Mouse (Mus musculus): ENCODE data around the gene Med6.
A peak's percentile ranks its signal among the peaks of the same experiment; 100 is the strongest.

Gene Med6

GRCm38 (mm10) chr12:81604995-81605784 is 10.4 kb upstream of the Med6 start:
- Histone ChIP-seq H3K4me3 (replicated peaks; ENCODE audit: low read length) (no peak overlapping the region), H3K36me3 (ENCODE audit: insufficient read depth, low read length) (no peaks in the 10 kb centered on the region), H3K27me3 (ENCODE audit: insufficient read depth, low read length) (no peaks in the 10 kb centered on the region; the same call in 1 of the 2 replicates), H3K9me3 (ENCODE audit: low read length) (peaks cover 10% of the 10 kb centered on the region), H3K4me1 (replicated peaks; ENCODE audit: low read depth, low read length) (no peaks in the 10 kb centered on the region)
- no peak for TF ChIP-seq POU5F1 (IDR thresholded peaks at IDR 0.05; ENCODE audit: borderline replicate concordance, low read length)
- no peak for TF ChIP-seq CTCF (conservative IDR thresholded peaks at IDR 0.05; ENCODE audit: low read length)
- TF ChIP-seq NANOG (IDR thresholded peaks at IDR 0.05; ENCODE audit: borderline replicate concordance, low read length): no peak

- H3K9me3 ChIP-seq (ENCODE audit: low read length): 0 out of 2 replicates have a peak, but pooled peaks cover 3% of the 10 kb centered on the region
- no peaks in the 10 kb centered on the region for H3K36me3 ChIP-seq (ENCODE audit: insufficient read depth, low read length)
- peaks cover 11% of the 10 kb centered on the region for H3K4me1 ChIP-seq (replicated peaks; ENCODE audit: low read depth, low read length)
- TF ChIP-seq POU5F1 (IDR thresholded peaks at IDR 0.05; ENCODE audit: borderline replicate concordance, low read length): no peak
- TF ChIP-seq NANOG (IDR thresholded peaks at IDR 0.05; ENCODE audit: borderline replicate concordance, low read length): no peak
- no peak for TF ChIP-seq CTCF (conservative IDR thresholded peaks at IDR 0.05; ENCODE audit: low read length)
- no peak overlapping the region for H3K4me3 ChIP-seq (replicated peaks; ENCODE audit: low read length)
- H3K27me3 ChIP-seq (ENCODE audit: insufficient read depth, low read length): no peaks in the 10 kb centered on the region; the same call in 1 of the 2 replicates
Observed at GRCm38 (mm10) chr12:81596547-81597262, 1.9 kb upstream of the Med6 start.

DNA sequence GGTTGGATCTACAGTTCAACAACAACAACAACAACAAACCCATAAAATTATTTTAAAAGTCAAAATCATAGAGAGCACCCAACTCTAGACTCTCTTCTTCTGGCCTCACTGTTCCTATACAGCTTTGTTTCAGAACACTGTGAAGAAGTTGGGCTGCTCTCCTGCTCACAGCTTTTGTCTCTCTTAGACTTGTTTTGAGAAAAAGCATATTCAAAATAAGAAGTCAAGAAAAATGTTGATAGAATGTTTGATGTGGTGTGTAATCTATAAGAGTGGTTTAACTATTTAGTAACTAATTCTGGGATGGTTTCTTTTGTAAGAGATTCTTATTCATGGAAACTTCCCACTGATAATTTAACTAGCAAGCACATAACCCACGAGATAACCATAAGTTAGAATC is 26.4 kb downstream of the Med6 start, which contains the start of gene Adam21:
Gene Adam21, minus strand, starts transcription at position 101 of the 400 bp plus-strand sequence.
- TF ChIP-seq POU5F1 (IDR thresholded peaks at IDR 0.05; ENCODE audit: borderline replicate concordance, low read length): no peak
- no peak for TF ChIP-seq CTCF (conservative IDR thresholded peaks at IDR 0.05; ENCODE audit: low read length)
- TF ChIP-seq NANOG (IDR thresholded peaks at IDR 0.05; ENCODE audit: borderline replicate concordance, low read length): no peak
- Histone ChIP-seq H3K9me3 (ENCODE audit: low read length) (peaks cover 82% of the 10 kb centered on the region), H3K4me1 (replicated peaks; ENCODE audit: low read depth, low read length) (no peaks in the 10 kb centered on the region), H3K4me3 (replicated peaks; ENCODE audit: low read length) (no peak within 1 kb of the TSS), H3K27me3 (ENCODE audit: insufficient read depth, low read length) (no peaks in the 10 kb centered on the region), H3K36me3 (ENCODE audit: insufficient read depth, low read length) (peaks cover 42% of the 10 kb centered on the region)

GRCm38 (mm10) chr12:81567931-81568330 is 26.9 kb downstream of the Med6 start:
- H3K4me3 ChIP-seq (replicated peaks; ENCODE audit: low read length): no peak overlapping the region

GRCm38 (mm10) chr12:81564173-81564572 is 30.6 kb downstream of the Med6 start:
- Histone ChIP-seq H3K9me3 (ENCODE audit: low read length) (peaks cover 53% of the 10 kb centered on the region), H3K27me3 (ENCODE audit: insufficient read depth, low read length) (no peaks in the 10 kb centered on the region), H3K4me1 (replicated peaks; ENCODE audit: low read depth, low read length) (no peaks in the 10 kb centered on the region), H3K36me3 (ENCODE audit: insufficient read depth, low read length) (peaks cover 10% of the 10 kb centered on the region; the same call in 1 of the 2 replicates), H3K4me3 (replicated peaks; ENCODE audit: low read length) (no peak overlapping the region)
- TF ChIP-seq POU5F1 (IDR thresholded peaks at IDR 0.05; ENCODE audit: borderline replicate concordance, low read length): no peak
- no peak for TF ChIP-seq NANOG (IDR thresholded peaks at IDR 0.05; ENCODE audit: borderline replicate concordance, low read length)
- TF ChIP-seq CTCF (conservative IDR thresholded peaks at IDR 0.05; ENCODE audit: low read length): no peak

More at GRCm38 (mm10) chr12:81567931-81568330, 26.9 kb downstream of the Med6 start:
- Histone ChIP-seq H3K36me3 (ENCODE audit: insufficient read depth, low read length) (peaks cover 38% of the 10 kb centered on the region), H3K4me1 (replicated peaks; ENCODE audit: low read depth, low read length) (no peaks in the 10 kb centered on the region), H3K9me3 (ENCODE audit: low read length) (peaks cover 86% of the 10 kb centered on the region), H3K27me3 (ENCODE audit: insufficient read depth, low read length) (no peaks in the 10 kb centered on the region)
- TF ChIP-seq POU5F1 (IDR thresholded peaks at IDR 0.05; ENCODE audit: borderline replicate concordance, low read length): no peak
- no peak for TF ChIP-seq CTCF (conservative IDR thresholded peaks at IDR 0.05; ENCODE audit: low read length)
- no peak for TF ChIP-seq NANOG (IDR thresholded peaks at IDR 0.05; ENCODE audit: borderline replicate concordance, low read length)

DNA sequence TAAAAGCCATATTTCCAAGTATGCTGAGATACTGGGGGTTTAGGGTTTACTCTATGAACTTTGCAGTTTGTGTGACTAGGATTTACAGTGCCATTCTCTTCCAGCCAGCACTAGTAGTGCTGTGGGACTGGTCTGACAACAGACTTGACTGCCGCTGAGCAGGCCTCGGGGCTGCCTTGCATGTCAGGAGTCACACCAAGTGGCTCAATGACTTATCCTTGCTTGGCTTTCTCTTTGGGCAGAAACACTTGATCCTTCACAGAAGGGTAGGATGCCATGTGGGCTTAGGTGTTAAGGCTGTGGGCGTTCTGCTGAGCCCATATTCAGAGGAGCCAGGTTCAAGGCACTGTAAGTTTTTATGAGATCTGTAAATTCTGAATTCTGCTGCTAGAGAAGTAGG is 45.5 kb downstream of the Med6 start:
- Histone ChIP-seq H3K36me3 (ENCODE audit: insufficient read depth, low read length) (no peaks in the 10 kb centered on the region), H3K4me3 (replicated peaks; ENCODE audit: low read length) (no peak overlapping the region), H3K27me3 (ENCODE audit: insufficient read depth, low read length) (no peaks in the 10 kb centered on the region), H3K9me3 (ENCODE audit: low read length) (no peaks in the 10 kb centered on the region), H3K4me1 (replicated peaks; ENCODE audit: low read depth, low read length) (no peaks in the 10 kb centered on the region)
- no peak for TF ChIP-seq POU5F1 (IDR thresholded peaks at IDR 0.05; ENCODE audit: borderline replicate concordance, low read length)
- no peak for TF ChIP-seq NANOG (IDR thresholded peaks at IDR 0.05; ENCODE audit: borderline replicate concordance, low read length)
- no peak for TF ChIP-seq CTCF (conservative IDR thresholded peaks at IDR 0.05; ENCODE audit: low read length)

- H3K36me3 ChIP-seq (ENCODE audit: insufficient read depth, low read length): no peaks in the 10 kb centered on the region
- no peak overlapping the region for H3K4me3 ChIP-seq (replicated peaks; ENCODE audit: low read length)
- no peaks in the 10 kb centered on the region for H3K9me3 ChIP-seq (ENCODE audit: low read length)
- no peak for TF ChIP-seq POU5F1 (IDR thresholded peaks at IDR 0.05; ENCODE audit: borderline replicate concordance, low read length)
- no peaks in the 10 kb centered on the region for H3K27me3 ChIP-seq (ENCODE audit: insufficient read depth, low read length)
- H3K4me1 ChIP-seq (replicated peaks; ENCODE audit: low read depth, low read length): no peaks in the 10 kb centered on the region
Observed at GRCm38 (mm10) chr12:81547163-81547562, 47.6 kb downstream of the Med6 start.

DNA sequence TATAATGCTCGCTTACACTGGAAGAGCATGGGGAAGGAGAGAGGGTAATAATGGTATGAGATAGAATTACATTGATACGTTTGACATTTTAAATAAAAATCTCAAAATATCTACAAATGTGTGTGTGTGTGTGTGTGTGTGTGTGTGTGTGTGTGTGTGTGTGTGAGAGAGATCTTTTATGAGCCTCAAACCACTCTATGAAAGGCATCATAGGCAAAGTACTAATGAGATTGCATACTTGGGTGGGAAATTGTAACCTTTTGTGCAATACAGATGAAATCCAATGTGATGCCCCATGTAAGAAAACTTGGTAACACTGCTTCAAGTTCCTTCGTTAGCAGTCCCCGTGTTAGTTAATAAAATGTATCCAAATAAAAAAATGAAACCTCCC is 61.8 kb downstream of the Med6 start:
- no peak for TF ChIP-seq NANOG (IDR thresholded peaks at IDR 0.05; ENCODE audit: borderline replicate concordance, low read length)
- no peak for TF ChIP-seq POU5F1 (IDR thresholded peaks at IDR 0.05; ENCODE audit: borderline replicate concordance, low read length)
- TF ChIP-seq CTCF (conservative IDR thresholded peaks at IDR 0.05; ENCODE audit: low read length): no peak
- peak overlapping the region; percentile 94 for H3K4me3 ChIP-seq (replicated peaks; ENCODE audit: low read length)
- peaks cover 9% of the 10 kb centered on the region; the same call in 1 of the 2 replicates for H3K27me3 ChIP-seq (ENCODE audit: insufficient read depth, low read length)
- H3K4me1 ChIP-seq (replicated peaks; ENCODE audit: low read depth, low read length): peaks cover 21% of the 10 kb centered on the region
- H3K36me3 ChIP-seq (ENCODE audit: insufficient read depth, low read length): no peaks in the 10 kb centered on the region
- H3K9me3 ChIP-seq (ENCODE audit: low read length): no peaks in the 10 kb centered on the region
